Mouse (Mus musculus): ENCODE results near the gene Tex33.

GRCm38 (mm10) chr15:78401921-78402320 lies 6.2 kb upstream of the Tex33 start:
- no peak for TF ChIP-seq CTCF (IDR thresholded peaks at IDR 0.05; ENCODE audit: borderline replicate concordance, insufficient read depth, low read depth, low read length)
- no peak for TF ChIP-seq POLR2A (IDR thresholded peaks at IDR 0.05; ENCODE audit: borderline replicate concordance, insufficient read depth, low read length)

Measured in cerebellum, adult 2 months (tissue).